Mouse (Mus musculus) intestine, embryonic 16.5 days (tissue): ENCODE results near the gene Ctdspl. TPM values are rescaled to one million over a fixed set of nuclear protein-coding genes. Genes with fewer than 3 reads are reported as not detected.
A peak's percentile ranks its signal among the peaks of the same experiment; 100 is the strongest.

Experiments
- ATAC-seq: fragments of 200-750 bp; cut with Nextera tagmentation; 2 replicates; pipeline ENCODE4 v1.8.0; 2017; ENCODE audit warnings: moderate TSS enrichment, moderate library complexity
- H3K27ac ChIP-seq: fragments of 300-500 bp; sonication (generic); 2 replicates; pipeline ENCODE4 v1.5.1; 2014; ENCODE audit warnings: mild to moderate bottlenecking, low read length
- H3K27me3 ChIP-seq: fragments of 300-500 bp; sonication (generic); replicated peaks from 2 replicates; pipeline ENCODE4 v1.6.1; 2014; ENCODE audit warnings: low read length, control low read depth, mixed read lengths; ENCODE audit not compliant: control insufficient read depth, insufficient read depth
- H3K36me3 ChIP-seq: fragments of 300-500 bp; sonication (generic); 2 replicates; pipeline ENCODE4 v1.6.1; 2014; ENCODE audit warnings: low read length, control low read depth; ENCODE audit not compliant: control insufficient read depth, insufficient read depth
- H3K4me1 ChIP-seq: fragments of 300-500 bp; sonication (generic); 2 replicates; pipeline ENCODE4 v1.6.1; 2014; ENCODE audit warnings: low read length, control low read depth, mixed read lengths; ENCODE audit not compliant: control insufficient read depth, insufficient read depth
- H3K4me2 ChIP-seq: fragments of 300-500 bp; sonication (generic); 2 replicates; pipeline ENCODE4 v1.6.1; 2014; ENCODE audit warnings: low read depth, low read length, control low read depth
- H3K4me3 ChIP-seq: fragments of 300-500 bp; sonication (generic); 2 replicates; pipeline ENCODE4 v1.5.1; 2014; ENCODE audit warnings: mild to moderate bottlenecking, low read length
- H3K9ac ChIP-seq: fragments of 300-500 bp; sonication (generic); 2 replicates; pipeline ENCODE4 v1.6.1; 2014; ENCODE audit warnings: low read depth, low read length
- H3K9me3 ChIP-seq: fragments of 300-500 bp; sonication (generic); 2 replicates; pipeline ENCODE4 v1.6.1; 2016; ENCODE audit warnings: low read length, control low read depth; ENCODE audit not compliant: control insufficient read depth
- WGBS: fragments of 180-500 bp; shearing (Covaris S2); extraction: QIAGEN DNeasy Blood & Tissue Kit; methylation state at CpG from one replicate; pipeline ENCODE4 v1.1.7; 2014; 5-methylcytosine and 5-hydroxymethylcytosine counted together
- polyA plus RNA-seq: library from polyadenylated mRNA; unstranded; fragments of >200 nt; fragmentation: Nextera tagmentation; extraction: Ambion mirVana; gene quantifications from 2 replicates; pipeline ENCODE4 v1.2.1, GENCODE M21; 2015

Ctdspl gene
- polyA plus RNA-seq, 1 experiment from 2014 or later: 17.6 TPM

DNA sequence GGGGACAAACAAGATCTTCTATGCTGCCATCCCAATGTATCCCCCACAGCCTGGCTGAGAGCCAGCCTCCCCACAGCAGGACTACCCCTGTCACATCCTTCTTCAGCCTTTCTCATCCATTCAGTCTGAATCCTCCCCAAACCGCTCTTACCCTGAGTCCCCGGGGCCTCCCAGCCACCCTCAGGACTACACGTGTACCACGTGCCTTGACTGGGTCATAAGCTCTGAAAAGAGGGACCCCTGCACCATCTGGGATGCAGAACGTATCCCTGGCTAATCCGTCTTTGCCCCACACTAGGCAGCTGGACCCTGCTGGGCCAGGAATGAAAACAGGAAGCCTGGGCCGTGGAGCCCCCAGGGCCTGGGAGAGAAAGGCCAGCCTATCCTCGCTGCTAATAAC, 155.8 kb downstream of the Ctdspl start:
- H3K4me1 ChIP-seq: peaks cover 37% of the 10 kb centered on the region
- H3K4me2 ChIP-seq: no peak overlapping the region
- peak overlapping the region; percentile 59 for H3K27ac ChIP-seq
- WGBS: 41% methylated on average over 8 of the region's 8 CpGs
- H3K27me3 ChIP-seq: no peaks in the 10 kb centered on the region
- no peaks in the 10 kb centered on the region for H3K9me3 ChIP-seq
- H3K36me3 ChIP-seq: no peaks in the 10 kb centered on the region
- H3K9ac ChIP-seq: peak overlapping the region; percentile 17; the same call in 1 of the 2 replicates
- no peak for ATAC-seq
- no peak overlapping the region for H3K4me3 ChIP-seq

DNA sequence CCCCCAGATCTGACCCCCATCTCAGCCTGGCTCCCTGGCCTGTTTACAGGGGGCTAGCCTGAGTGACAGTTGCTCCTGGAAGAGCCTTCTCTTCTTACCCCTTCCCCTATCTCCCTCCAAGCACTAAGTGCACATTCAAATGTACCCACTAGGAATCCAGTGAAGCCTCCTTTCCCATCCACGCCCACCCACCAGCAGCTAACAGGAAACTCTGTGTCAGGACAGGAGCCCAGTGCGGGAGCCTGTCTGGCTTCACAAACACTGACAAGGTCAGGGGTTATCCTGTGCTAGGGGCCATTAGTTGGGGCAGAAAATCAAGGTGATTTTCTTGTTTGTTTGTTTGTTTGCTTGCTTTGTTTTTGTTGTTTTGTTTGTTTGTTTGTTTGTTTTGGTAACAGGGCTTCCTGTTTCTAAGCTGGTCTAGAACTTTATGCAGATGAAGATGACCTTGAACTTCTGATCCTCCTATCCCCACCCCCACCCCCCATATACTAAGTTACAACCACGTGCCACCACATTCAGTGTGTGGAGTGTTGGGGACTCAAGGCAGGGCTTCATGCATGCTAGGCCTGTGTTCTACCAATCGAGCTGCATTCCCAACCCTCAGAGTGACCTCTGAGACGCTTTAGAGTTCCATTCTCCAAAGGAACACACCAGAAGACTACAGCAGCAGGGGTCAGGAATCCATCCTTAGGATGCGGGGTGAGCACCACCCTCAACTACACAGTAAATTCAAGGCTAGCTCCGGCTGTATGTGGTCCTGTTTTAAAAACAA, 156.6 kb downstream of the Ctdspl start:
- Histone ChIP-seq H3K4me3 (no peak overlapping the region), H3K9me3 (no peaks in the 10 kb centered on the region), H3K36me3 (no peaks in the 10 kb centered on the region), H3K4me1 (peaks cover 45% of the 10 kb centered on the region), H3K27me3 (no peaks in the 10 kb centered on the region), H3K9ac (peak overlapping the region; percentile 8; the same call in 1 of the 2 replicates), H3K4me2 (no peak overlapping the region), H3K27ac (peak overlapping the region; percentile 59)
- ATAC-seq: no peak
- 68% methylated on average over 7 of the region's 7 CpGs for WGBS

GRCm38 (mm10) chr9:119083966-119084365, 157.7 kb downstream of the Ctdspl start:
- peak; percentile 57 for ATAC-seq
- Histone ChIP-seq H3K27ac (peak overlapping the region; percentile 85), H3K27me3 (no peaks in the 10 kb centered on the region), H3K4me3 (no peak overlapping the region), H3K4me1 (peaks cover 46% of the 10 kb centered on the region), H3K36me3 (no peaks in the 10 kb centered on the region), H3K4me2 (0 out of 2 replicates have a peak overlapping the region, but pooled peaks have one; percentile 23), H3K9ac (0 out of 2 replicates have a peak overlapping the region, but pooled peaks have one; percentile 28), H3K9me3 (no peaks in the 10 kb centered on the region)
- 58% methylated on average over 10 of the region's 10 CpGs for WGBS

GRCm38 (mm10) chr9:119086451-119086850, 160.2 kb downstream of the Ctdspl start:
- Histone ChIP-seq H3K9ac (no peak overlapping the region), H3K4me1 (peaks cover 49% of the 10 kb centered on the region), H3K36me3 (no peaks in the 10 kb centered on the region), H3K27ac (no peak overlapping the region), H3K4me3 (no peak overlapping the region), H3K27me3 (no peaks in the 10 kb centered on the region), H3K9me3 (no peaks in the 10 kb centered on the region), H3K4me2 (no peak overlapping the region)
- ATAC-seq: no peak
- WGBS: 24% methylated on average over 1 of the region's 1 CpGs

DNA sequence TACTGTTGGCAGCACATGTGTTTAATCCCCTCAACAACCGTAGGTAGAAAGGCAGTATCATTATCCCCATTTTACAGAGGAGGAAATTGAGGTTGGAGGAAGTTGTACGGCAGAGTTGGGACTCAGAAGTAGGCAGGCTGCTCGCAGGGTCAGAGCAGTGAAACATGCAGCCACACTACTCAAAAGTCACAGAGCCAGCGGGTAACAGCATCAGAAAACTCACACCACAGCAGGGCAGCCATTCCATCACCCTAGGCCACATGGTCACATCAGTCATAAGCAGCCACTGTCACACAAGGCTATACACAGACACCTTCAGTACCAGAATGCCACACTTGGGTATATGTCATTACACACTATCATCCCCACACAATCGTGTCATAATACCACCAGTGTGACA, 161.1 kb downstream of the Ctdspl start:
- ATAC-seq: no peak
- H3K4me1 ChIP-seq: peaks cover 44% of the 10 kb centered on the region
- 84% methylated on average over 5 of the region's 5 CpGs for WGBS
- H3K9ac ChIP-seq: peak overlapping the region; percentile 69; the same call in 1 of the 2 replicates
- no peaks in the 10 kb centered on the region; the same call in 1 of the 2 replicates for H3K27me3 ChIP-seq
- no peak overlapping the region for H3K27ac ChIP-seq
- peak overlapping the region; percentile 53 for H3K4me3 ChIP-seq
- no peaks in the 10 kb centered on the region for H3K9me3 ChIP-seq
- H3K4me2 ChIP-seq: peak overlapping the region; percentile 75
- no peaks in the 10 kb centered on the region for H3K36me3 ChIP-seq

DNA sequence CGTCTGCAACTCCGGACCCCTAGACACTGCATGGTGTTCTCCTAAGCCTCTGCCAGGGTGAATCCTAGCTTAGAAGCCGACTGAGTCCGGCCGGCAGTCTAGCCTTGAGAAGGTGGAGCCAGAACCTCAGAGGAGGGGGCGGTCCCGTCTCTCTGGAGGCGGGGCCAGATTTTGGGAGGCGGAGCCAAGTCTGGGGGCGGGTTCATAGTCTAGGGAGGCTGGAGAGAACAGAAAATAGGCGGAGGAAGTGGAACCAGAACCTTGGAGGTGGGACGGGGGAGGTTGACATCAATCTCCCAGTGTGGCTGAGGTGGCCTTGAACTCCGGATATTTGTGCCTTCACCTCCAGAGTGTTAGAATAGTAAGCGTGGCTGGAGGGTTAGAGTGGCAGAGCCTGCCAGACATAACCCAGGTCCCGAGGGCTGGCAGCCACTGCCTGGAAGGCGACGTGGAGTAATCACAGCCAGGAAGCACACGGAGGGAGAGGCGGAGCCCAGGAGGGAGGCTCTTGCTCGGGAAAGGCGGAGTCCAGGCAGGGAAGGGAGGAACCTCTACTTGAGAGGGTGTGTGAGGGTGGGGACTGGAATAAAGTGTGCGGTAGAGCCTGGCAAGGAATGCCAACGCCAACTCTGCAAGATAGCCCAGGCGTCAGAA, 162.0 kb downstream of the Ctdspl start:
- no peaks in the 10 kb centered on the region; the same call in 1 of the 2 replicates for H3K27me3 ChIP-seq
- under 1% methylated on average over 24 of the region's 24 CpGs for WGBS
- ATAC-seq: peak; percentile 92
- H3K4me1 ChIP-seq: peaks cover 38% of the 10 kb centered on the region
- no peaks in the 10 kb centered on the region for H3K36me3 ChIP-seq
- peak overlapping the region; percentile 69 for H3K9ac ChIP-seq
- peak overlapping the region; percentile 53 for H3K4me3 ChIP-seq
- H3K27ac ChIP-seq: peak overlapping the region; percentile 93
- H3K4me2 ChIP-seq: peak overlapping the region; percentile 75
- H3K9me3 ChIP-seq: no peaks in the 10 kb centered on the region

GRCm38 (mm10) chr9:119089437-119089836, 163.2 kb downstream of the Ctdspl start:
- no peak overlapping the region for H3K27ac ChIP-seq
- 61% methylated on average over 7 of the region's 7 CpGs for WGBS
- ATAC-seq: no peak

GRCm38 (mm10) chr9:119090462-119090861, 164.2 kb downstream of the Ctdspl start:
- Histone ChIP-seq H3K27me3 (no peaks in the 10 kb centered on the region; the same call in 1 of the 2 replicates), H3K9me3 (no peaks in the 10 kb centered on the region), H3K4me2 (no peak overlapping the region), H3K27ac (no peak overlapping the region), H3K4me1 (peaks cover 27% of the 10 kb centered on the region), H3K36me3 (no peaks in the 10 kb centered on the region), H3K4me3 (no peak overlapping the region), H3K9ac (no peak overlapping the region)
- WGBS: 95% methylated on average over 5 of the region's 5 CpGs
- no peak for ATAC-seq

More at GRCm38 (mm10) chr9:119089437-119089836, 163.2 kb downstream of the Ctdspl start:
- H3K4me1 ChIP-seq: peaks cover 38% of the 10 kb centered on the region
- no peaks in the 10 kb centered on the region for H3K9me3 ChIP-seq
- no peak overlapping the region for H3K4me3 ChIP-seq
- H3K36me3 ChIP-seq: no peaks in the 10 kb centered on the region
- no peak overlapping the region for H3K4me2 ChIP-seq
- H3K9ac ChIP-seq: no peak overlapping the region
- no peaks in the 10 kb centered on the region; the same call in 1 of the 2 replicates for H3K27me3 ChIP-seq

GRCm38 (mm10) chr9:119091581-119092310, 165.5 kb downstream of the Ctdspl start:
- Histone ChIP-seq H3K9me3 (no peaks in the 10 kb centered on the region), H3K4me3 (peak overlapping the region; percentile 61; the same call in 1 of the 2 replicates), H3K27ac (no peak overlapping the region), H3K4me1 (peaks cover 21% of the 10 kb centered on the region), H3K9ac (no peak overlapping the region), H3K4me2 (peak overlapping the region; percentile 76; the same call in 1 of the 2 replicates), H3K27me3 (no peaks in the 10 kb centered on the region; the same call in 1 of the 2 replicates), H3K36me3 (no peaks in the 10 kb centered on the region)
- WGBS: 69% methylated on average over 12 of the region's 12 CpGs
- no peak for ATAC-seq
